Mouse (Mus musculus) G1E (cell line): ENCODE data around the gene Dffb.

ENCODE experiments used
- CTCF ChIP-seq: IDR thresholded peaks from 2 replicates; pipeline ENCODE4 v1.5.1; 2012; ENCODE audit warnings: low read depth, low read length, inconsistent platforms, mixed read lengths
- POLR2AphosphoS5 ChIP-seq: IDR thresholded peaks from 2 replicates; pipeline ENCODE4 v1.6.1; 2012; ENCODE audit warnings: low read depth, low read length, inconsistent platforms; ENCODE audit not compliant: insufficient replicate concordance

DNA sequence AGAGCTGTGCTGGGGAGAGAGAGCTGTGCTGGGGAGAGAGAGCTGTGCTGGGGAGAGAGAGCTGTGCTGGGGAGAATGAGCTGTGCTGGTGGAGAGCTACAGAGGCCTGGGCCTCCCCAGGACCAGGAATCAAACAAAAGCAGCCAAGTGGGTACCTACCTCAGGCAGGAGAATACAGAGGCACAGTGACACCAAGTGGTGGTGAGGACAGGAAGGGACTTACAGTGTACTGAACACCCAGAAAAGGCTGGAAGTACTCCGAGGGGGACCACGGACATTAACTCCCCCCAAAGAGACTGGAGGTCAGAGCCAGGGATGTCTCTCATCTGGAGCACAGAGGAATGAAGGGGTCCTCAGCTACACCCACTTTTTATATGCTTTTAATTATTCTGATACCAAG is 6.9 kb downstream of the Dffb start:
- TF ChIP-seq CTCF, result no peak
- TF ChIP-seq POLR2AphosphoS5, result no peak
